Mouse (Mus musculus) cerebral cortex, adult 2 months (tissue): Measurements from ENCODE around the gene Fsd1l.

ENCODE experiments used
- WGBS: fragments of 180-500 bp; shearing (Covaris S2); methylation state at CpG from one replicate; pipeline ENCODE4 v1.1.7; 2018; 5-methylcytosine and 5-hydroxymethylcytosine counted together

The Fsd1l gene

DNA sequence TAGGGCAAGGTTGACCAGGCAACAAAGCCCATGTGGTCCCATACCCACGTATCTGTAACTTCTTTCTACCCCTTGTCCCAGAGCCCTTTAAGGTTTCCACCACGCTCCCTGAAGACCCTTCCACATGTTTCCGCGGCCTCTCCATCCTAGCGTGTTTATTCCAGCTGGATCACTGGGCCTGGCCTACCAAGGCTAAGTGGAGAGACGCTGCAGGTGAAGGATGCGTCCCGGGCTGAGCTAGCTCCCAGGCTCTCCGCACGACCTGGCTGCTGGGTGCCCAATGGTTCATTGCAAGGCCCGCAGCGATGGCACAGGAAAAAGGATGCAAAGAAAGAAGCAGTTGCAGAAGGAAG, 332 bp upstream of the Fsd1l start:
- WGBS: 10% methylated on average over 12 of the region's 12 CpGs

DNA sequence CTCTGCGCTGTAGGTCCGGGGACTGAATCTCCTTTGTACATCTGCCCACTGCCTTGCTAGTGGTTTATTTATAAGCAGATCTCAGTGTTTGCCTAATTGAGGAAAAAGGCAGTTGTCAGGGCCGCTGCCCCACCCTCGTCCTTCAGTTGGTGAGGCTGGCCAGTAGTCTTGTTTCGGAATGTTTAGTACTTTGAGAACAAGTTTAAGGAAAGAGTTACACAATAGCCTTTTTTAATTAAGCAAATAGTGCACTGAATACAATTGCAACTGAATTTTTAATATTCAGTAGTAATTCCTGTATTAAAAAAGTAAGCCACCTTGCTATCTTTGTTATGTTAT, 709 bp downstream of the Fsd1l start:
- WGBS: under 1% methylated on average over 5 of the region's 5 CpGs

GRCm38 (mm10) chr4:53635336-53635735, 4.1 kb downstream of the Fsd1l start:
- WGBS: 47% methylated on average over 3 of the region's 3 CpGs

GRCm38 (mm10) chr4:53637269-53637909, 6.1 kb downstream of the Fsd1l start:
- WGBS: 49% methylated on average over 7 of the region's 7 CpGs

- WGBS: 60% methylated on average over 7 of the region's 7 CpGs
Measured at GRCm38 (mm10) chr4:53638549-53639123, 7.4 kb downstream of the Fsd1l start.

GRCm38 (mm10) chr4:53658029-53658428, 26.8 kb downstream of the Fsd1l start:
- WGBS: 66% methylated on average over 3 of the region's 3 CpGs

DNA sequence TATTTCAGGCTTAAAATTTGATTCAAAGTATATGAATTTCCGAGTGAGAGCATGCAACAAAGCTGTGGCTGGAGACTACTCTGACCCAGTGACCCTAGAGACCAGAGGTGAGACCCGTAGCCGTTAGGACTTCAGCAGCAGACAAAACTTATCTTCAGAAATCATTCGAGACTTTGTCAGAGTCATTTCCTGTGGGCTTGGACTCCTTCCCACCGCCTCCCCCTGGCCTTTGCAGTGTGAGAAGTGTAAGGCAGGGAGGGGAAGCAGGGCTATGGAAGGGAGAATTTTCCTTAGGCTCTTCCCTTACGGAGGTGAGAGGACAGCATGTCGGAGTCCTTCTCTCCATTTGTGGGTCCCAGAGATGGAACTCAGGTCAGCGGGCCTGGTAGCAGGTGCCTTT, 50.8 kb downstream of the Fsd1l start:
- 84% methylated on average over 8 of the region's 8 CpGs for WGBS

GRCm38 (mm10) chr4:53688965-53689364, 57.7 kb downstream of the Fsd1l start:
- 87% methylated on average over 4 of the region's 4 CpGs for WGBS

GRCm38 (mm10) chr4:53691418-53691817, 60.1 kb downstream of the Fsd1l start:
- WGBS: 53% methylated on average over 1 of the region's 1 CpGs

GRCm38 (mm10) chr4:53710021-53710420, 78.8 kb downstream of the Fsd1l start:
- 94% methylated on average over 2 of the region's 2 CpGs for WGBS

GRCm38 (mm10) chr4:53710555-53711328, 79.5 kb downstream of the Fsd1l start:
- 82% methylated on average over 6 of the region's 6 CpGs for WGBS

DNA sequence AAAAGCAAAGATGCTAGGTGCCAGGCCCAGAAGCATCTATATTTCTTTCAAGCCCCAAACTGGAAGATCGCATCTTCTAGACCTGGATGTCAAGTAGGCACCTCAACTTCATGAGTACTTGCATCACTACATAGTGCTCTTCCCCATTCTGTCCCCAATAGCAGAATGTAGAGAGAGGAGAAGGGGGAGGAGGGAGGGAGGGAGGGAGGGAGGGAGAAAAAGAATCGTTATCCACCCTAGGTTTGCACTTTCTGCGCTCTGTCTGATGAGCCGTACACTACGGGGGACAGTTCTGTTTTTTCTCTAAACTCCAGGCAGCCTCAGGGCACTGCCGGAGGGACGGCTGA, 82.4 kb downstream of the Fsd1l start, which contains the start of gene Fktn:
Fktn (plus strand) TSS at position 295 of the 347 bp plus-strand sequence.
- WGBS: 9% methylated on average over 7 of the region's 7 CpGs

DNA sequence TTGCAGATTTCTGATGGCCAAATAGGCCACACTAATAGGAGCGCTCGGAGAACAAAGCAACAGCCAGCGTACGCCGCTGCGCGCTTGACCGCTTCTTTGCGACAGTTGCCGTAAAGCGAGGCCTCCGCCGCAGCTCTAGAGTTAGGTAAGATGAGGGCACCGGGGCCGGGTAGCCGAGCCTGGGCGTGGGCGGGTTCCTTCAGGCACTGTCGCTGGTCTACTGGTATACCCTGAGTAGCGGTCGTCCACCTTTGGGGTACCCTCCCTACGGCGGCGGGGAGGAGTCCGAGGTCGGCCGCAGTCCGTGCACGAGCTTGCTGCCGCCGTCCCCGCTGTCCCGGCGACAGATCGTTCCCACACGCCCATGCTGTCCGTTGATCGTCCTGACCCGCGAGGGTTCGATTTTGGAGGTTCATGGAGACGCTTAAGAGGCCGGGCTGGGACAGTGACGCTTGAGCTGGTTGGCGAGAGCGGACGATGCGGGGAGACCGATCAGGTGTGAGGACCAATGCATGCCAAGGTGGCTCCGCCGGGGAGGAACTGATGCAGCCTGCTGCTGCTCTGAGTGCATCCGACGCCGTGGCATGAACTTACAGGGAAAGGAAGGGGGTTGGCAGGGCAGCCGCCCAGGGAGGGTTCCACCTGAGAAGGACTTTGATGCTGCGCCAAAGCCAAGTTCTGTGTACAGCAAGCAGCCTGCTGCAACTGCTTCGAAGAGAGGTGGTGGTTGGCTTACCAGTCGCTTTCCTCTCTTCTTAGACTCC, 83.0 kb downstream of the Fsd1l start:
- WGBS: 12% methylated on average over 58 of the region's 58 CpGs

- WGBS: 77% methylated on average over 4 of the region's 4 CpGs
Measured at GRCm38 (mm10) chr4:53717546-53717945, 86.3 kb downstream of the Fsd1l start.

DNA sequence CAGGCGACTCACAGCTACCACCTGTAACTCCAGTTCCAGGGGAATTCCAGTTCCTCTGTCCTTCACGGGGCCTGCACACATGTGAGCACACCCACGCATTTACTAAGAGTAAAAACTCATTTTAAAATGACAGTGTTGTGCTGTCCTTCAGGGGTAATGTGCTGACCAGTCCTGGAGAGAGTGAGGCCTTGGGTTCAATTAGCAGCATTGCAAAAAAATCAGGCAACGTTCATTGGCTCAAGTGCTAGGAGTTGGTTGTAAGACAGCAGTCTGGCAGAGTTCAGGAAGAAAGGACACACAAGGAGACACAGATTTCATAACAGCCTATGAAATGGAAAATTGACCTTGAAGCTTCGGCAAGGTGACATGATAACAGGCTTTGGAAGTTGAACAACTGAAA, 87.0 kb downstream of the Fsd1l start:
- 75% methylated on average over 5 of the region's 5 CpGs for WGBS

DNA sequence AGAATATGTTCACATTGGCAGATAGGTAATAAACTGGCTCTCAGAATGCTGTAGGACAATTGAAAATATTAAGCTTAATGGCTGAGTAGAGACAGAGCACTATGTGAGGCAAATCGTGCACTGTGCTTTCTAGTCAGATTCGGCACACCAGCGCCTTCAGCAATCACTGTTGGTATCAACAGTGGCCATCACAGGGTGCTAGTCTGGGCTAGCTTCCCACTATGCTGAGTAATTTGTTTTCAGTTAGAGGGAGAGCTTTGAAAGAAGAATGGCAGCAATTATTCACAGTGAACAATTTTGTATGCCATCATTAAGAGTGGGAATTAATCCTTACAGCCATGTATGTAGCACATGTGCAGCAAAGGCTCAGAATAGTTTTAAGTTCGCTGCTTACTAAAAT, 91.2 kb downstream of the Fsd1l start:
- WGBS: 39% methylated on average over 4 of the region's 4 CpGs

- 87% methylated on average over 2 of the region's 2 CpGs for WGBS
Measured at GRCm38 (mm10) chr4:53726100-53726499, 94.8 kb downstream of the Fsd1l start.

GRCm38 (mm10) chr4:53728121-53728520, 96.8 kb downstream of the Fsd1l start:
- WGBS: 93% methylated on average over 1 of the region's 1 CpGs

DNA sequence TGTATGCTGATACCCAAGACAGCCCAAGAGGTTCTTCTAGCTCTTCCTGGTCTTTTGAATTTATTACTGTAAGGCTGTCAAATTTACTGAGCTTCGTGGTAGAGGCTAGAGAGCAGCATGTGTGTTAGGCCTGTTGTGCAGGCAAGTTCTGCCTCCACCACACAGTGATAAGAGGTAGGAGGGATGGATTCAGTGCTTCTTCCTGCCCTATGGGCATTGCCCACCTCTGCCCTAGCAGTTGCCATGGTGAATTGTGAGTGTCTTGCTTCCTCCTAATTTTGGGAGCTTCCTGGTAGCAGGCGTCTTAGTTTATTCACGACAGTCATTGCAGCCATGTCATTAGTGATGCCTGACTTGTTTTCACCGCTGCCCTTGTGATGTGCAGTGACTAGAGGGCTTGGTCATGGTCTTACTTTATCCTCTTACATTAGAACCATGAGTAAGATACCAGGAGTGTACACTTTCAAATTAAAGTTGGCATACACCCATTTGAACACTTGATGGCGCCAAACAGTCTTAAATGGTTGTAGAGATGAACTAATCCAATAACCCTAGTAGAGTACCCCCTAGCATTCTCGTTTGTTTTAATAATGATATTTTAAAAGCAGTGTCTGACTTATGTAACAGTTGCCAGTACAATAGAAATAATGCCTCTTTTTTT, 107.8 kb downstream of the Fsd1l start:
- 19% methylated on average over 6 of the region's 6 CpGs for WGBS

DNA sequence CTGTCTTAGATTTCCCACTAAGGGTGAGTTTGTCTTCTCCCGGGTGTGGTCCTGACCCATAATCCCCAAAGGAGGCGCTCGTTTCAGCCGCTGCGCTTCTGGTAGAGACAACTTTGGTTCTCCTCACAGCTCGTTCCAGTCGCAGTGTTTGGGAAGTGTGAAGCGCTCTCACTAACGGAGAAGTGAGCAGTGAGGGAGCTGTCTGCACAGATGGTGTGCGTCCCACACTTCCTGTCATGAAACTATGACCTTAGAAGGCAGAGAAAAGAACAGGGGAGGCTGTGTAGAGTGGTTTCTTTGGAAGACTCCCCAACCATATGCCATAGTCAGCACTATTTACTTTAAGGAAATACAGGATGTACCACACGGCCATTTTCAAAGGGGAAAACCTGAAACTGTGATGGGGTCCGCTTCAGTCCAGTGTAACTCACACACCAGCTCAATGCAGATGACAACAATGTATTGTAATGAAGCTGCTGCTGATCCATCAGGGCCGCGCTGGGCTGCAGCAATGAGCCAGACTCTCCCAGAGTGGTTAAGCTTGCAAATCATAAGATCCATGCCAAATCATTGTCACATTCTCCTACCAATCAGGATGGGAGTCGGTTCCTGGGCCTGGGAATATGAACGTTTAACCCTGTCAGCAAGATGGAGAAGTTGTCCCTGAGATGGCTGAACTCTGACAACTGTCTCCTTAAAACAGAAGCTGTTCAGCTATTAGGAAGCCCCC, 119.3 kb downstream of the Fsd1l start:
- WGBS: 45% methylated on average over 16 of the region's 16 CpGs
